Mouse (Mus musculus) spleen, adult 2 months (tissue): Measurements from ENCODE around the gene Cbx5.

Experiments
- CTCF ChIP-seq: fragments of 200-500 bp; IDR thresholded peaks from 2 replicates; pipeline ENCODE4 v1.5.1; 2011; ENCODE audit warnings: mild to moderate bottlenecking, inconsistent platforms; ENCODE audit not compliant: insufficient read depth, insufficient read length, insufficient replicate concordance; ENCODE audit errors: extremely low read depth
- POLR2A ChIP-seq: fragments of 200-500 bp; IDR thresholded peaks from 2 replicates; pipeline ENCODE4 v1.6.1; 2011; ENCODE audit warnings: low read depth, low read length, inconsistent platforms

DNA sequence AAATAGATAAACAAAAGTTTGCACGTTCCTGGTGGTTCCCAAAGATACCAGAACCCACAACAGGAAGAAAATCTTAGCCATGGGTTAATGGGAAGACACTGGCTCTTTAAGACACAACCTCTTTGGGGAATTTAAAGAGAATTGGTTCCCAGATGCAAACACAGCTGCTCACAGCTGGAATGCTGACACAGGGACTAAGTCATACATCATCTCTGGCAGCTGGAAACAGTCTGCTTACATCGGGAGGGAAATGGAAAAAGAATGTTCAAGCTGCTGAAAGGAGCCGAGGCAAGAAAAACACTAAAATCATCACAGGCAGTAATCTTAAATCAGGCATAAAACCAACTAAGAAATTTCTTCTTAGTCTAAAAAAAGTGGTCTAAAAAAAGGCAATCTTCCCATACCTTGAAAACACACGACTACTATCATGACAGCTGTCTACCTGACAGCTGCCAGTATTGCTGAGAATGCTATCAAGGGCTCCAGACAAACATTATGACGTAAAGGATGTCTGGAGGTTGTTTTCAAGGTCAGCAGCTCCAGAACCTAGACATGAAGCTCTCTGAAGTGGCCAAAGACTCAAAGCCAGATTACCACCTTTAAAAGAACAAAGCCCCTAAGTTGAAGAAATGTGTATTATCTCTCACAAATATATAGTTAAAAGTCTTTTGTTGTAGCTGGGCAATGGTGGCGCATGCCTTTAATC, 37.4 kb downstream of the Cbx5 start:
- TF ChIP-seq CTCF (no peak), POLR2A (no peak)
